In the genomic region with DNA sequence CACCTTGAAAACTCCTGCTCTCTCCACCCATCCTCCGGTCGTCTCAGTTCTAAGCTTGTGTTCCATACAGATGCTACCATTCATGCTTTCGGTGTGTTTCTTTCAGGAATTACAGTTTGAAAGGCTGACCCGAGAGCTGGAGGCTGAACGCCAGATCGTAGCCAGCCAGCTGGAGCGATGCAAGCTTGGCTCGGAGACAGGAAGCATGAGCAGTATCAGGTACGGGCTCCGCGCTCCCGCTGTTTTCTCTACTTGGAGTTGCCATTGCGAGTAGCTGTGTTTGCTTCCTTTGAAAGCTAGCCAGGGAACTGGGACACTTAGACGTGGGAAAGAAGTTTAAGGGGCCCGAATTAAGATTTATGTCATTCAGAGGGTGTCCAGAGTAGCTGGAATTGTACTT, we compare ENCODE assay signal across 9 mouse cellular contexts.
DNase-seq lines count a peak whose midpoint lies in the region; ATAC-seq lines count a peak whose summit lies in the region.
"Had no signal": no experiment of that assay in that cellular context is flagged by ENCODE, and none has a peak within 500 bp of the region (broad histone marks: within the 10 kb centered on the region; RNA-seq: fewer than 3 reads in every experiment).

No protein-coding gene starts in this region.

- no peaks in the 10 kb centered on the region for H3K9me3 ChIP-seq in forebrain, embryonic 15.5 days
- no peaks in the 10 kb centered on the region for H3K9me3 ChIP-seq in forebrain, embryonic 11.5 days (ENCODE audit: control insufficient read depth, low read length)
- H3K9me3 ChIP-seq in midbrain, embryonic 14.5 days (ENCODE audit: control insufficient read depth, low read length) = no peaks in the 10 kb centered on the region
- no peaks in the 10 kb centered on the region for H3K9me3 ChIP-seq in midbrain, embryonic 11.5 days (ENCODE audit: control insufficient read depth, low read length)
- H3K9me3 ChIP-seq: lung, embryonic 15.5 days had no signal

- no peak for DNase-seq in forebrain, embryonic 11.5 days (ENCODE audit: low spot score)
- DNase-seq in midbrain, embryonic 14.5 days = peak; percentile 51
- no peak for DNase-seq in midbrain, embryonic 11.5 days (ENCODE audit: low spot score, missing footprints)
- peak; percentile 28 to 42 for DNase-seq in frontal cortex, postnatal 10 days (ENCODE audit: low spot score in 2 of 2)
- DNase-seq in right cerebral cortex, postnatal 10 days (ENCODE audit: low spot score in 2 of 2) = peak; percentile 76 to 81
- DNase-seq in B cell, adult 2 months = no peak
- DNase-seq in kidney, adult 9 months = no peak

- H3K9ac ChIP-seq in forebrain, embryonic 15.5 days (replicated peaks) = no peak overlapping the region
- H3K9ac ChIP-seq in forebrain, embryonic 11.5 days (ENCODE audit: low read length) = no peak overlapping the region
- H3K9ac ChIP-seq in midbrain, embryonic 14.5 days (replicated peaks; ENCODE audit: low read length) = no peak overlapping the region
- no peak overlapping the region for H3K9ac ChIP-seq in midbrain, embryonic 11.5 days (ENCODE audit: low read length)
- H3K9ac ChIP-seq: lung, embryonic 15.5 days had no signal

- peak overlapping the region; percentile 9; the same call in 1 of the 2 replicates for H3K27ac ChIP-seq in forebrain, embryonic 15.5 days (replicated peaks)
- no peak overlapping the region for H3K27ac ChIP-seq in forebrain, embryonic 11.5 days (ENCODE audit: low read depth, low read length)
- no peak overlapping the region for H3K27ac ChIP-seq in midbrain, embryonic 14.5 days (replicated peaks; ENCODE audit: low read depth, low read length)
- no peak overlapping the region for H3K27ac ChIP-seq in midbrain, embryonic 11.5 days (ENCODE audit: low read depth, low read length)
- H3K27ac ChIP-seq: lung, embryonic 15.5 days had no signal

- peaks cover 10% of the 10 kb centered on the region for H3K4me1 ChIP-seq in forebrain, embryonic 15.5 days
- H3K4me1 ChIP-seq in forebrain, embryonic 11.5 days (replicated peaks; ENCODE audit: control insufficient read depth, insufficient read depth, low read length) = no peaks in the 10 kb centered on the region
- no peaks in the 10 kb centered on the region for H3K4me1 ChIP-seq in midbrain, embryonic 14.5 days (ENCODE audit: control insufficient read depth, insufficient read depth, low read length)
- H3K4me1 ChIP-seq in midbrain, embryonic 11.5 days (ENCODE audit: control insufficient read depth, insufficient read depth, low read length) = no peaks in the 10 kb centered on the region
- H3K4me1 ChIP-seq: lung, embryonic 15.5 days had no signal

- no peaks in the 10 kb centered on the region for H3K27me3 ChIP-seq in forebrain, embryonic 15.5 days
- no peaks in the 10 kb centered on the region for H3K27me3 ChIP-seq in forebrain, embryonic 11.5 days (ENCODE audit: control insufficient read depth, insufficient read depth, low read length)
- no peaks in the 10 kb centered on the region for H3K27me3 ChIP-seq in midbrain, embryonic 14.5 days (ENCODE audit: control insufficient read depth, insufficient read depth, low read length)
- no peaks in the 10 kb centered on the region for H3K27me3 ChIP-seq in midbrain, embryonic 11.5 days (ENCODE audit: control insufficient read depth, insufficient read depth, low read length)
- H3K27me3 ChIP-seq: lung, embryonic 15.5 days had no signal

- no peak overlapping the region for H3K4me2 ChIP-seq in forebrain, embryonic 15.5 days (replicated peaks)
- no peak overlapping the region for H3K4me2 ChIP-seq in forebrain, embryonic 11.5 days (ENCODE audit: low read depth, low read length, severe bottlenecking)
- H3K4me2 ChIP-seq in midbrain, embryonic 14.5 days (ENCODE audit: low read length) = no peak overlapping the region
- no peak overlapping the region for H3K4me2 ChIP-seq in midbrain, embryonic 11.5 days
- H3K4me2 ChIP-seq: lung, embryonic 15.5 days had no signal

- H3K36me3 ChIP-seq in forebrain, embryonic 15.5 days = no peaks in the 10 kb centered on the region
- H3K36me3 ChIP-seq in forebrain, embryonic 11.5 days (ENCODE audit: control insufficient read depth, insufficient read depth, low read length) = no peaks in the 10 kb centered on the region; the same call in 1 of the 2 replicates
- no peaks in the 10 kb centered on the region for H3K36me3 ChIP-seq in midbrain, embryonic 14.5 days (ENCODE audit: control insufficient read depth, insufficient read depth, low read length)
- H3K36me3 ChIP-seq in midbrain, embryonic 11.5 days (ENCODE audit: control insufficient read depth, insufficient read depth, low read length) = no peaks in the 10 kb centered on the region
- H3K36me3 ChIP-seq: lung, embryonic 15.5 days had no signal

- H3K4me3 ChIP-seq in forebrain, embryonic 15.5 days = no peak overlapping the region
- no peak overlapping the region for H3K4me3 ChIP-seq in forebrain, embryonic 11.5 days (ENCODE audit: low read depth, low read length)
- no peak overlapping the region for H3K4me3 ChIP-seq in midbrain, embryonic 14.5 days (replicated peaks; ENCODE audit: low read depth, low read length)
- H3K4me3 ChIP-seq in midbrain, embryonic 11.5 days (ENCODE audit: low read depth, low read length) = no peak overlapping the region
- H3K4me3 ChIP-seq: lung, embryonic 15.5 days had no signal

- 41% methylated on average over 15 of the region's 15 CpGs for WGBS in forebrain, embryonic 15.5 days
- WGBS in forebrain, embryonic 11.5 days = 87% methylated on average over 15 of the region's 15 CpGs
- 74% methylated on average over 15 of the region's 15 CpGs for WGBS in midbrain, embryonic 14.5 days
- 88% methylated on average over 15 of the region's 15 CpGs for WGBS in midbrain, embryonic 11.5 days

- peak; percentile 82 for ATAC-seq in forebrain, embryonic 15.5 days (replicated peaks)
- no peak for ATAC-seq in forebrain, embryonic 11.5 days (replicated peaks; ENCODE audit: low FRiP score)
- no peak for ATAC-seq in midbrain, embryonic 14.5 days (ENCODE audit: low FRiP score, low TSS enrichment)
- no peak for ATAC-seq in midbrain, embryonic 11.5 days (ENCODE audit: low FRiP score)

Comparison
In these comparisons a context has a peak if more than half of its experiments do, and no peak if none do; other contexts are left out.
1. DNase-seq: peak in midbrain, embryonic 14.5 days (single experiment), frontal cortex, postnatal 10 days (2 of 2) and right cerebral cortex, postnatal 10 days (2 of 2); none in forebrain, embryonic 11.5 days (single experiment), midbrain, embryonic 11.5 days (single experiment), B cell, adult 2 months (0 of 2) and kidney, adult 9 months (single experiment).